Mouse (Mus musculus) lung, adult 2 months (tissue): ENCODE results near the gene Hes7. TPM values are rescaled to one million over a fixed set of nuclear protein-coding genes. Genes with fewer than 3 reads are reported as not detected.

Experiments
- DNase-seq: peaks from one replicate; pipeline ENCODE4 v3.0.0; 2022
- H3K4me1 ChIP-seq: fragments of 200-500 bp; 2 replicates; pipeline ENCODE4 v1.6.1; 2011; ENCODE audit warnings: low read length; ENCODE audit not compliant: control insufficient read depth, insufficient read depth
- H3K4me3 ChIP-seq: fragments of 200-500 bp; replicated peaks from 2 replicates; pipeline ENCODE3; 2011; ENCODE audit warnings: low read depth, mild to moderate bottlenecking, control low read depth, low read length; ENCODE audit errors: extremely low read depth
- CTCF ChIP-seq: fragments of 200-500 bp; IDR thresholded peaks from 2 replicates; pipeline ENCODE4 v1.5.1; 2011; ENCODE audit warnings: mild to moderate bottlenecking, low read length, control low read depth; ENCODE audit not compliant: insufficient read depth
- POLR2A ChIP-seq: fragments of 200-500 bp; IDR thresholded peaks from 2 replicates; pipeline ENCODE4 v1.6.1; 2011; ENCODE audit warnings: low read depth, mild to moderate bottlenecking, control low read depth, low read length, borderline replicate concordance; ENCODE audit errors: extremely low read depth
- WGBS: fragments of 180-500 bp; shearing (Covaris S2); methylation state at CpG from one replicate; pipeline ENCODE4 v1.1.7; 2018; 5-methylcytosine and 5-hydroxymethylcytosine counted together
- polyA plus RNA-seq: library from polyadenylated mRNA; depleted of rRNA; stranded (reverse); fragments of >200 nt; gene quantifications from 2 replicates; pipeline ENCODE4 v1.2.3, GENCODE M21; 2012

The Hes7 gene
- polyA plus RNA-seq, 1 experiment = 0.25 TPM

DNA sequence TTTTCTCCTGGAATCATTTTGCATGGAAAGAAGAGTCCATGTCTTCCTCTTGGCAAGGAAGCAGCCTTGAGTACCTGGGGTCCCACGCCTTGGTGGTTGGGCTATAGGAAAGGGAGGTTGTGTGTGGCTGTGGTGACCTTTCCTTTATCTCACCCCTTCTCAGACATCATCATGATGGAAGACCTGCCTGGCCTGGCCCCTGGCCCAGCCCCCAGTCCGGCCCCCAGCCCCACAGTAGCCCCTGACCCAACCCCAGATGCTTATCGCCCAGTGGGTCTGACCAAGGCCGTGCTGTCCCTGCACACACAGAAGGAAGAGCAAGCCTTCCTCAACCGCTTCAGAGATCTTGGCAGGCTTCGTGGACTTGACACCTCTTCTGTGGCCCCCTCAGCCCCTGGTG is 15.0 kb upstream of the Hes7 start:
- Histone ChIP-seq H3K4me3 (no peak overlapping the region), H3K4me1 (peaks cover 8% of the 10 kb centered on the region; the same call in 1 of the 2 replicates)
- TF ChIP-seq POLR2A = no peak
- TF ChIP-seq CTCF = no peak
- 84% methylated on average over 6 of the region's 6 CpGs for WGBS
- no peak for DNase-seq

DNA sequence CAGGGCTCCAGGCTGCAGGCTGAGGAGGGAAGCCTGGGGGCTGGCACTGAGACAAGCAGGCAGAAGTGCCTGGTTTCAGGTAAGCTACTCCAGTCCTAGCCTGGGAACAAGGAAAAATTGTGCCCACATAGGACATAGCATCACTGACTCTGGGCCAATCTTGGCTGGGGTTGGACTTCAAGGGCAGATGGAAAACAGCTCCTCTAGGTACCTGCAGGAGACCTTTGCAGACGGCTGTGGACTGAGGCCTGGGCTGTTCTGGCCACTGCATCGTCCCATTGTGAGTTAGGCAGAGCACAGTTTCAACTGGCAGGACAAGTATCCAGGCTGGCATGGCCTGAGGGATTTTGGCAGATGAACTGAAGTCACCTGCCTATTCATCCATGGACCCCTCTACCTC is 14.4 kb upstream of the Hes7 start:
- H3K4me1 ChIP-seq = peaks cover 4% of the 10 kb centered on the region; the same call in 1 of the 2 replicates
- 75% methylated on average over 2 of the region's 2 CpGs for WGBS
- TF ChIP-seq CTCF (no peak), POLR2A (0 out of 2 replicates have a peak, but pooled peaks have one; percentile 7)
- no peak overlapping the region for H3K4me3 ChIP-seq
- DNase-seq = no peak

- Histone ChIP-seq H3K4me1 (peaks cover 4% of the 10 kb centered on the region; the same call in 1 of the 2 replicates), H3K4me3 (no peak overlapping the region)
- TF ChIP-seq CTCF (no peak), POLR2A (no peak)
- WGBS = 91% methylated on average over 11 of the region's 11 CpGs
- no peak for DNase-seq
Observed at GRCm38 (mm10) chr11:69106299-69106698, 13.9 kb upstream of the Hes7 start.

DNA sequence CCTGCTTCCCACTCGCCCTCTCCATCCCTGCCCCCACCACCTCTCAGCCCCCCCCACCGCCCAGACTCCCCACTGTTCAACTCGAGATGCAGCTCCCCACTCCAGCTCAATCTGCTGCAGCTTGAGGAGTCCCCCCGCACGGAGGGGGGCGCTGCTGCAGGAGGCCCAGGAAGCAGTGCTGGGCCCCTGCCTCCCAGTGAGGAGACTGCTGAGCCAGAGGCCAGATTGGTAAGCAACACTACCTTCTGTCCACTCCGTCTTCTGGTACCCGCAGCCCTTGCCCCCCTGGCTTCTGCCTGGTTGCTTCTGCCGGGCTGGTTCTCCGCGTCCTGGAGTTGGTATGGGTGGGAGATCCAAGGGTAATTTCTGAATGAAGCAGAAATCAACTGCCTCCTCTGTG is 13.4 kb upstream of the Hes7 start:
- 89% methylated on average over 11 of the region's 11 CpGs for WGBS
- DNase-seq = no peak
- Histone ChIP-seq H3K4me3 (no peak overlapping the region), H3K4me1 (peaks cover 4% of the 10 kb centered on the region; the same call in 1 of the 2 replicates)
- TF ChIP-seq CTCF = no peak
- no peak for TF ChIP-seq POLR2A

GRCm38 (mm10) chr11:69107676-69108075 is 12.5 kb upstream of the Hes7 start:
- H3K4me3 ChIP-seq = no peak overlapping the region
- peaks cover 4% of the 10 kb centered on the region; the same call in 1 of the 2 replicates for H3K4me1 ChIP-seq
- TF ChIP-seq CTCF = no peak
- TF ChIP-seq POLR2A = no peak
- DNase-seq = no peak
- 86% methylated on average over 11 of the region's 11 CpGs for WGBS

GRCm38 (mm10) chr11:69108223-69108622 is 12.0 kb upstream of the Hes7 start:
- no peak overlapping the region for H3K4me3 ChIP-seq
- no peak for DNase-seq
- peaks cover 4% of the 10 kb centered on the region; the same call in 1 of the 2 replicates for H3K4me1 ChIP-seq
- TF ChIP-seq CTCF (no peak), POLR2A (no peak)
- 87% methylated on average over 9 of the region's 9 CpGs for whole genome bisulfite sequencing

GRCm38 (mm10) chr11:69109032-69109900 is 10.9 kb upstream of the Hes7 start:
- no peak for DNase-seq
- no peak for TF ChIP-seq CTCF
- peak; percentile 33; the same call in 1 of the 2 replicates for TF ChIP-seq POLR2A
- Histone ChIP-seq H3K4me3 (no peak overlapping the region), H3K4me1 (peaks cover 4% of the 10 kb centered on the region; the same call in 1 of the 2 replicates)
- 81% methylated on average over 13 of the region's 13 CpGs for WGBS

GRCm38 (mm10) chr11:69110319-69111046 is 9.7 kb upstream of the Hes7 start:
- Histone ChIP-seq H3K4me3 (peak overlapping the region; percentile 51), H3K4me1 (peaks cover 4% of the 10 kb centered on the region; the same call in 1 of the 2 replicates)
- peak; percentile 45; the same call in 1 of the 2 replicates for TF ChIP-seq POLR2A
- TF ChIP-seq CTCF = no peak
- WGBS = 2% methylated on average over 30 of the region's 30 CpGs
- DNase-seq = peak; percentile 92

DNA sequence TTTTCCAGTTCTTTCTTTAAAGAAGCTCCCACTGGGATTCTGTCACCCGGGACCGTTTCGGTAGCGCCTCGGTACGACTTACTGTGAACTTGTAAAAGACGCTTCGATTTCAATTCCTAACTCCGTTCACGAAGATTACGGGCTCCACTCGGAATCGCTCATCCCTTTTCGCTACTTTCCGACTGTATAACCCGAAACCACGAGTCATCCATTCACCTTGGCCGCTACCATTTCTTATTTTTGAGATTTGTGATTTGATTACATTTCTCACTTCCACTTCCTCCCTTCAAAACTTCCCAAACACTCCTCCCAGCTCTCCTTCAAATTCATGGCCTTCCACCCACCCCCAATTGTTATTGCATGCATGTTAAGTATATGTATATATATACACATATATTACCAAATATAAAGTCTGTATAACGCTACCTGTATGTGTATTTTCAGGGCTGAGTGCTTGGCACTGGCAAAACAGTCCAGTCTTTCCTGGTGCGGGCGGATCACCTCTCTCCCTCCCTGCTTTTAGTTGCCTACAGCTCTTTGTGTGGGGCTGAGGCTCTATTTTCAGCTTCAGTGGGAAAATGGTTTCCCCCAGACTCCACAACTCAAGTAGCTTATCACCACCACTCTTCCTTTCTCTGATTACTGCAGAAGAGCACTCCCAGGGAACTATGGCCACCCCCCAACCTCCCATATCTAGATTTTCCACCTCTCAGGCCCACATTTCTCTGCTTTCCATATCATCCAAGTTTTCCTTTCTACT is 9.0 kb upstream of the Hes7 start:
- TF ChIP-seq CTCF (no peak), POLR2A (no peak)
- no peak for DNase-seq
- Histone ChIP-seq H3K4me3 (peak overlapping the region; percentile 44), H3K4me1 (peaks cover 4% of the 10 kb centered on the region; the same call in 1 of the 2 replicates)
- 10% methylated on average over 21 of the region's 21 CpGs for WGBS
